Mouse (Mus musculus) liver, embryonic 14.5 days (tissue): ENCODE results near the gene Coro2a. TPM values are rescaled to one million over a fixed set of nuclear protein-coding genes. Genes with fewer than 3 reads are reported as not detected.

Experiments
- ATAC-seq: fragments of 200-750 bp; cut with Nextera tagmentation; 2 replicates; pipeline ENCODE4 v1.8.0; 2017; ENCODE audit warnings: moderate number of reproducible peaks, mild to moderate bottlenecking, moderate library complexity; ENCODE audit not compliant: insufficient read depth
- DNase-seq, 3 experiments: peaks; one replicate each; pipeline ENCODE4 v3.0.0-alpha.2; 2012 to 2013; ENCODE audit warnings: low read depth in 3 of 3, low spot score in 3 of 3
- H3K27ac ChIP-seq: fragments of 300-500 bp; sonication (generic); 2 replicates; pipeline ENCODE4 v1.5.1; 2014; ENCODE audit warnings: moderate library complexity, mild to moderate bottlenecking, control low read depth, inconsistent platforms
- H3K27me3 ChIP-seq: fragments of 300-500 bp; sonication (generic); 2 replicates; pipeline ENCODE4 v1.6.1; 2014; ENCODE audit warnings: mild to moderate bottlenecking, low read length, moderate library complexity; ENCODE audit not compliant: control insufficient read depth, insufficient read depth
- H3K36me3 ChIP-seq: fragments of 300-500 bp; sonication (generic); replicated peaks from 2 replicates; pipeline ENCODE4 v1.6.1; 2014; ENCODE audit warnings: low read depth; ENCODE audit not compliant: control insufficient read depth, insufficient read depth
- H3K4me1 ChIP-seq, 2 experiments: fragments of 200-500 bp in 1 of 2; fragments of 300-500 bp in 1 of 2; sonication (generic) in 1 of 2; replicated peaks; 2 replicates each; pipeline ENCODE4 v1.6.1; 2012 to 2014; ENCODE audit warnings: antibody characterized with exemption in 1 of 2, inconsistent platforms in 1 of 2, low read length in 1 of 2; ENCODE audit not compliant: control insufficient read depth in 2 of 2, insufficient read depth in 2 of 2
- H3K4me2 ChIP-seq: fragments of 300-500 bp; sonication (generic); 2 replicates; pipeline ENCODE4 v1.6.1; 2014; ENCODE audit warnings: low read depth, mild to moderate bottlenecking, control low read depth, moderate library complexity
- H3K4me3 ChIP-seq, 2 experiments: fragments of 200-500 bp in 1 of 2; fragments of 300-500 bp in 1 of 2; sonication (generic) in 1 of 2; 2 replicates each; pipeline ENCODE4 v1.5.1; 2012 to 2014; ENCODE audit warnings: low read depth in 2 of 2, low read length in 2 of 2, mild to moderate bottlenecking in 2 of 2, control low read depth in 1 of 2, inconsistent platforms in 1 of 2, moderate library complexity in 1 of 2; ENCODE audit not compliant: insufficient read depth in 1 of 2
- H3K9ac ChIP-seq: fragments of 300-500 bp; sonication (generic); replicated peaks from 2 replicates; pipeline ENCODE4 v1.6.1; 2014; ENCODE audit warnings: mild to moderate bottlenecking, control low read depth, moderate library complexity
- H3K9me3 ChIP-seq: fragments of 300-500 bp; sonication (generic); 2 replicates; pipeline ENCODE4 v1.6.1; 2016; ENCODE audit warnings: low read length, mixed read lengths; ENCODE audit not compliant: control insufficient read depth
- CTCF ChIP-seq: IDR thresholded peaks from 2 replicates; pipeline ENCODE4 v1.5.1; 2016; ENCODE audit warnings: antibody characterized with exemption, low read depth, control low read depth
- EP300 ChIP-seq: IDR thresholded peaks from 2 replicates; pipeline ENCODE4 v1.6.1; 2016; ENCODE audit warnings: antibody characterized with exemption, low read depth
- WGBS: fragments of 180-500 bp; shearing (Covaris S2); extraction: QIAGEN DNeasy Blood & Tissue Kit; methylation state at CpG from one replicate; pipeline ENCODE4 v1.1.7; 2014; ENCODE audit not compliant: insufficient replicate concordance; 5-methylcytosine and 5-hydroxymethylcytosine counted together
- polyA plus RNA-seq, 2 experiments: library from polyadenylated mRNA; depleted of rRNA in 1 of 2; stranded (reverse) in 1 of 2; unstranded in 1 of 2; fragments of >200 nt; fragmentation: Nextera tagmentation in 1 of 2; extraction: Ambion mirVana in 1 of 2; gene quantifications; 2 replicates each; pipeline versions ENCODE4 v1.2.1 to v1.2.3; 2012 to 2014

Gene Coro2a
- polyA plus RNA-seq, 2 experiments: 2.6 to 2.7 TPM

GRCm38 (mm10) chr4:46625101-46625500 lies 23.1 kb upstream of the Coro2a start:
- Histone ChIP-seq H3K9me3 (no peaks in the 10 kb centered on the region), H3K4me1 (peaks cover 0 to 3% of the 10 kb centered on the region in 2 experiments; a peak in 1 of 4 replicates), H3K4me3 (no peak overlapping the region), H3K27ac (no peak overlapping the region), H3K36me3 (no peaks in the 10 kb centered on the region), H3K4me2 (no peak overlapping the region), H3K9ac (no peak overlapping the region), H3K27me3 (no peaks in the 10 kb centered on the region)
- WGBS: 70% methylated on average over 10 of the region's 10 CpGs
- DNase-seq (no peak), ATAC-seq (no peak)
- TF ChIP-seq CTCF (no peak), EP300 (no peak)

- Histone ChIP-seq H3K9ac (no peak overlapping the region), H3K4me1 (no peaks in the 10 kb centered on the region), H3K4me3 (no peak overlapping the region), H3K27me3 (no peaks in the 10 kb centered on the region), H3K9me3 (no peaks in the 10 kb centered on the region), H3K27ac (no peak overlapping the region), H3K36me3 (no peaks in the 10 kb centered on the region), H3K4me2 (no peak overlapping the region)
- 62% methylated on average over 5 of the region's 5 CpGs for WGBS
- no peak for ATAC-seq
- TF ChIP-seq CTCF (no peak), EP300 (no peak)
- no peak for DNase-seq
Measured at GRCm38 (mm10) chr4:46623007-46623406, 21.0 kb upstream of the Coro2a start.

- no peak for ATAC-seq
- H3K4me1 ChIP-seq: no peaks in the 10 kb centered on the region
- no peak for DNase-seq
- WGBS: 34% methylated on average over 8 of the region's 8 CpGs
- no peak overlapping the region for H3K27ac ChIP-seq
- H3K4me3 ChIP-seq: no peak overlapping the region
- TF ChIP-seq EP300 (no peak), CTCF (no peak)
- no peaks in the 10 kb centered on the region for H3K36me3 ChIP-seq
- no peaks in the 10 kb centered on the region for H3K9me3 ChIP-seq
- H3K4me2 ChIP-seq: peak overlapping the region; percentile 47
- no peak overlapping the region for H3K9ac ChIP-seq
- no peaks in the 10 kb centered on the region for H3K27me3 ChIP-seq
Measured at GRCm38 (mm10) chr4:46620946-46621345, 18.9 kb upstream of the Coro2a start.

- Histone ChIP-seq H3K27me3 (no peaks in the 10 kb centered on the region), H3K4me3 (peak overlapping the region in 1 of 2 experiments; percentile 4; a peak in 1 of 4 replicates), H3K9me3 (no peaks in the 10 kb centered on the region), H3K4me2 (peak overlapping the region; percentile 47), H3K4me1 (no peaks in the 10 kb centered on the region), H3K36me3 (no peaks in the 10 kb centered on the region), H3K9ac (no peak overlapping the region), H3K27ac (no peak overlapping the region)
- TF ChIP-seq CTCF: peak; percentile 80
- TF ChIP-seq EP300: no peak
- DNase-seq (no peak), ATAC-seq (peak; percentile 34; the same call in 1 of the 2 replicates)
- 25% methylated on average over 23 of the region's 23 CpGs for WGBS
Measured at GRCm38 (mm10) chr4:46620330-46620729, 18.3 kb upstream of the Coro2a start.

GRCm38 (mm10) chr4:46618196-46618817 lies 16.3 kb upstream of the Coro2a start:
- 41% methylated on average over 11 of the region's 11 CpGs for WGBS
- H3K27me3 ChIP-seq: no peaks in the 10 kb centered on the region
- no peak for DNase-seq
- no peak for ATAC-seq
- no peak overlapping the region for H3K9ac ChIP-seq
- no peak overlapping the region for H3K4me2 ChIP-seq
- H3K4me1 ChIP-seq: no peaks in the 10 kb centered on the region
- no peaks in the 10 kb centered on the region for H3K36me3 ChIP-seq
- no peak overlapping the region for H3K4me3 ChIP-seq
- TF ChIP-seq CTCF: peak; percentile 71
- TF ChIP-seq EP300: no peak
- H3K9me3 ChIP-seq: no peaks in the 10 kb centered on the region
- no peak overlapping the region for H3K27ac ChIP-seq
